In the genomic region with DNA sequence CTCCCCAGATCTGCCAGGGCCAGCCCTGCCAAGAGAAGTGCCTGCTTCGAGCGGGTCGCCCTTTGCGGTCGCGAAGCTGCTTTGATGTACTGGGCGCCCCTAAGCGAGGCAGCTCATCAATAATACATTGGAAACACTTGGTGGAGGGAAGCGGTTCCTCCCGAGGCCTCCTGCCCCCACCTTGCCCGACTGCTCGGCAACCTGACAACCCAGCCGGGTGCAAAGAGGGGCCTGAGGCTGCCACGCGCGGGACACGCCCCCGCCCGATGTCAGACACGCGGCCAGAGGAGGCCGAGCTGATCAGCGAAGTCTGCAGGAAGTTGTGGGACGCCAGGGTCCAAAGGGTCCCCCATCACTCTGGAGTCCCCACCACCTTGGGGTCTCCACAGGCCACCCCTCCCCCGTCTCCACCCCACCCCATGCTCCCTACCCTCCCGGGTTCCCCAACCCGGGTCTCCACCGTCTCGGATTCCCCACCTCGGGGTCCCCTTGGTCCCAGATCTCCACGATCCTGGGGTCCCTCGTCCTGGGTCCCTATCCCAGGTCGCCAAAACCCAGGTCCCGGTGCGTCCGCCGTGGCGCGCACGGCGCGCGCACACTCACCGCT, we compare ENCODE assay signal across 8 mouse cellular contexts. TPM values are rescaled to one million over a fixed set of nuclear protein-coding genes. Genes with fewer than 3 reads are reported as not detected.
DNase-seq lines count a peak whose midpoint lies in the region; ATAC-seq and TF ChIP-seq lines count a peak whose summit lies in the region.

No protein-coding gene starts in this region.

- H3K27ac ChIP-seq in forebrain, postnatal 0 days (ENCODE audit: low read depth, low read length), result no peak overlapping the region
- H3K27ac ChIP-seq in limb, embryonic 12.5 days, result no peak overlapping the region
- H3K27ac ChIP-seq in neural tube, embryonic 12.5 days, result no peak overlapping the region

- no peak for TF ChIP-seq CTCF in forebrain, postnatal 0 days (IDR thresholded peaks at IDR 0.05; ENCODE audit: low read depth)

- no peaks in the 10 kb centered on the region for H3K9me3 ChIP-seq in forebrain, postnatal 0 days (ENCODE audit: low read length)
- H3K9me3 ChIP-seq in limb, embryonic 12.5 days, result peaks cover 7% of the 10 kb centered on the region
- no peaks in the 10 kb centered on the region for H3K9me3 ChIP-seq in neural tube, embryonic 12.5 days

- H3K27me3 ChIP-seq in forebrain, postnatal 0 days (ENCODE audit: insufficient read depth, low read length), result no peaks in the 10 kb centered on the region
- H3K27me3 ChIP-seq in limb, embryonic 12.5 days, result peaks cover 38% of the 10 kb centered on the region
- H3K27me3 ChIP-seq in neural tube, embryonic 12.5 days (replicated peaks), result peaks cover 39% of the 10 kb centered on the region

- H3K4me1 ChIP-seq in forebrain, postnatal 0 days (ENCODE audit: insufficient read depth), result 0 out of 2 replicates have a peak, but pooled peaks cover 3% of the 10 kb centered on the region
- H3K4me1 ChIP-seq in limb, embryonic 12.5 days (replicated peaks), result peaks cover 26% of the 10 kb centered on the region
- H3K4me1 ChIP-seq in neural tube, embryonic 12.5 days, result peaks cover 20% of the 10 kb centered on the region

- WGBS in forebrain, postnatal 0 days, result 3% methylated on average over 44 of the region's 44 CpGs
- WGBS in limb, embryonic 12.5 days, result under 1% methylated on average over 43 of the region's 44 CpGs
- WGBS in neural tube, embryonic 12.5 days, result under 1% methylated on average over 44 of the region's 44 CpGs

- DNase-seq in layer of hippocampus, postnatal 10 days (ENCODE audit: low spot score in 2 of 2), result peak; percentile 36 to 58
- DNase-seq in layer of hippocampus, adult 9-10 months (ENCODE audit: low spot score), result no peak
- DNase-seq in ZHBTc4 (ENCODE audit: low read depth, low spot score), result peak; percentile 50
- DNase-seq in forebrain, postnatal 0 days, result peak; percentile 23
- no peak for DNase-seq in left cerebral cortex, postnatal 36 days (ENCODE audit: low spot score in 2 of 2)
- no peak for DNase-seq in cerebellum, adult 11 months

- intact Hi-C loops in left cerebral cortex, postnatal 36 days (cut with DNase I), result no loop called here

- H3K4me2 ChIP-seq in forebrain, postnatal 0 days (ENCODE audit: low read depth), result peak overlapping the region; percentile 74
- H3K4me2 ChIP-seq in limb, embryonic 12.5 days, result peak overlapping the region; percentile 99
- peak overlapping the region; percentile 97 for H3K4me2 ChIP-seq in neural tube, embryonic 12.5 days (replicated peaks)

- ATAC-seq in forebrain, postnatal 0 days, result peak; percentile 54
- peak; percentile 35; the same call in 1 of the 2 replicates for ATAC-seq in limb, embryonic 12.5 days (ENCODE audit: insufficient number of reproducible peaks, insufficient read depth, low FRiP score, low TSS enrichment, low read depth)
- peak; percentile 63 for ATAC-seq in neural tube, embryonic 12.5 days (ENCODE audit: low FRiP score, low read depth)

- H3K9ac ChIP-seq in forebrain, postnatal 0 days, result peak overlapping the region; percentile 71
- peak overlapping the region; percentile 80 for H3K9ac ChIP-seq in limb, embryonic 12.5 days (replicated peaks)
- peak overlapping the region; percentile 64 for H3K9ac ChIP-seq in neural tube, embryonic 12.5 days

- H3K4me3 ChIP-seq in forebrain, postnatal 0 days (ENCODE audit: low read depth, low read length), result peak overlapping the region; percentile 66
- H3K4me3 ChIP-seq in limb, embryonic 12.5 days (replicated peaks), result peak overlapping the region; percentile 74
- peak overlapping the region; percentile 59 for H3K4me3 ChIP-seq in neural tube, embryonic 12.5 days

- no peaks in the 10 kb centered on the region for H3K36me3 ChIP-seq in forebrain, postnatal 0 days (ENCODE audit: insufficient read depth)
- no peaks in the 10 kb centered on the region; the same call in 1 of the 2 replicates for H3K36me3 ChIP-seq in limb, embryonic 12.5 days
- H3K36me3 ChIP-seq in neural tube, embryonic 12.5 days, result no peaks in the 10 kb centered on the region

RNA-seq across cellular contexts. Expression of a gene that starts 13.7 kb away (rescaled TPM):
- 10 to 100 TPM in 1 of 2 experiments, 1 to 10 TPM in 1; 9.0 to 13.1 TPM for total RNA-seq in layer of hippocampus, postnatal 10 days (2021)
- total RNA-seq in forebrain, postnatal 0 days (2014; rRNA removed), result 18.5 and 25.9 TPM in 2 replicates
- 21.7 and 22.7 TPM in 2 replicates for polyA plus RNA-seq in forebrain, postnatal 0 days (2015; fragmentation: Nextera tagmentation; extraction: Ambion mirVana)
- 5.8 and 6.0 TPM in 2 replicates for polyA plus RNA-seq in limb, embryonic 12.5 days (2016; fragmentation: Nextera tagmentation; extraction: Ambion mirVana)
- polyA plus RNA-seq in neural tube, embryonic 12.5 days (2016; fragmentation: Nextera tagmentation; extraction: Ambion mirVana), result 4.0 and 6.3 TPM in 2 replicates
- total RNA-seq in left cerebral cortex, postnatal 36 days (2021), result 10 to 100 TPM in 1 of 2 experiments, 1 to 10 TPM in 1; 9.4 to 13.4 TPM

RNA-seq across cellular contexts. Expression of a gene that starts 34.1 kb away (rescaled TPM):
- total RNA-seq in layer of hippocampus, postnatal 10 days (2021), result under 1 TPM in 1 of 2 experiments, not detected in 1; 0.51 TPM
- total RNA-seq in forebrain, postnatal 0 days (2014; rRNA removed), result 7.0 and 9.2 TPM in 2 replicates
- polyA plus RNA-seq in forebrain, postnatal 0 days (2015; fragmentation: Nextera tagmentation; extraction: Ambion mirVana), result 12.4 and 14.8 TPM in 2 replicates
- 2.7 and 3.7 TPM in 2 replicates for polyA plus RNA-seq in limb, embryonic 12.5 days (2016; fragmentation: Nextera tagmentation; extraction: Ambion mirVana)
- polyA plus RNA-seq in neural tube, embryonic 12.5 days (2016; fragmentation: Nextera tagmentation; extraction: Ambion mirVana), result 2.4 and 6.3 TPM in 2 replicates
- total RNA-seq in left cerebral cortex, postnatal 36 days (2021), result under 1 TPM in 1 of 2 experiments, not detected in 1; 0.95 TPM

RNA-seq across cellular contexts. Expression of a gene that starts 34.3 kb away (rescaled TPM):
- 100 to 1,000 TPM; 930 to 997 TPM for total RNA-seq in layer of hippocampus, postnatal 10 days (2021)
- total RNA-seq in forebrain, postnatal 0 days (2014; rRNA removed), result 436 and 703 TPM in 2 replicates
- 1,351 and 1,499 TPM in 2 replicates for polyA plus RNA-seq in forebrain, postnatal 0 days (2015; fragmentation: Nextera tagmentation; extraction: Ambion mirVana)
- polyA plus RNA-seq in limb, embryonic 12.5 days (2016; fragmentation: Nextera tagmentation; extraction: Ambion mirVana), result 886 and 916 TPM in 2 replicates
- 950 and 1,041 TPM in 2 replicates for polyA plus RNA-seq in neural tube, embryonic 12.5 days (2016; fragmentation: Nextera tagmentation; extraction: Ambion mirVana)
- total RNA-seq in left cerebral cortex, postnatal 36 days (2021), result 1,000 to 10,000 TPM; 1,069 to 1,237 TPM

RNA-seq across cellular contexts. Expression of a gene that starts 34.6 kb away (rescaled TPM):
- total RNA-seq in layer of hippocampus, postnatal 10 days (2021), result 10 to 100 TPM; 70.7 to 82.3 TPM
- total RNA-seq in forebrain, postnatal 0 days (2014; rRNA removed), result 29.1 and 43.7 TPM in 2 replicates
- polyA plus RNA-seq in forebrain, postnatal 0 days (2015; fragmentation: Nextera tagmentation; extraction: Ambion mirVana), result 104 and 113 TPM in 2 replicates
- polyA plus RNA-seq in limb, embryonic 12.5 days (2016; fragmentation: Nextera tagmentation; extraction: Ambion mirVana), result 285 and 294 TPM in 2 replicates
- polyA plus RNA-seq in neural tube, embryonic 12.5 days (2016; fragmentation: Nextera tagmentation; extraction: Ambion mirVana), result 204 and 214 TPM in 2 replicates
- total RNA-seq in left cerebral cortex, postnatal 36 days (2021), result 10 to 100 TPM; 66.4 to 67.2 TPM

RNA-seq across cellular contexts. Expression of a gene that starts 44.7 kb away (rescaled TPM):
- total RNA-seq in layer of hippocampus, postnatal 10 days (2021), result 1 to 10 TPM; 2.5 to 4.2 TPM
- total RNA-seq in forebrain, postnatal 0 days (2014; rRNA removed), result 2.6 and 5.3 TPM in 2 replicates
- 9.6 and 10.7 TPM in 2 replicates for polyA plus RNA-seq in forebrain, postnatal 0 days (2015; fragmentation: Nextera tagmentation; extraction: Ambion mirVana)
- 111 and 113 TPM in 2 replicates for polyA plus RNA-seq in limb, embryonic 12.5 days (2016; fragmentation: Nextera tagmentation; extraction: Ambion mirVana)
- polyA plus RNA-seq in neural tube, embryonic 12.5 days (2016; fragmentation: Nextera tagmentation; extraction: Ambion mirVana), result 53.4 and 54.7 TPM in 2 replicates
- 1 to 10 TPM in 1 of 2 experiments, under 1 TPM in 1; 0.74 to 1.8 TPM for total RNA-seq in left cerebral cortex, postnatal 36 days (2021)

Comparison
In these comparisons a context has a peak if more than half of its experiments do, and no peak if none do; other contexts are left out.
1. DNase-seq: peak in layer of hippocampus, postnatal 10 days (2 of 2), ZHBTc4 (single experiment) and forebrain, postnatal 0 days (single experiment); none in layer of hippocampus, adult 9-10 months (single experiment), left cerebral cortex, postnatal 36 days (0 of 2) and cerebellum, adult 11 months (single experiment).
2. Peak in every context shown above with its lines, with median percentiles within 50 percentile points of each other: ATAC-seq, H3K4me2 ChIP-seq, H3K4me3 ChIP-seq and H3K9ac ChIP-seq.